Mouse (Mus musculus) skeletal muscle tissue, adult 2 months (tissue): Measurements from ENCODE around the gene Olfr5.
"Not testable (repeated sequence)": the region's sequence is repeated elsewhere in the genome, so short reads cannot be mapped to it uniquely, and the experiment has no call there.

Experiments
- DNase-seq: peaks from one replicate; pipeline ENCODE4 v3.0.0-alpha.2; 2012; ENCODE audit warnings: low read depth, low spot score

Olfr5 gene

GRCm38 (mm10) chr7:6486841-6487240, at the start of gene Olfr5:
Gene Olfr5 (minus strand): TSS chr7:6486941.
- no peak for DNase-seq

DNA sequence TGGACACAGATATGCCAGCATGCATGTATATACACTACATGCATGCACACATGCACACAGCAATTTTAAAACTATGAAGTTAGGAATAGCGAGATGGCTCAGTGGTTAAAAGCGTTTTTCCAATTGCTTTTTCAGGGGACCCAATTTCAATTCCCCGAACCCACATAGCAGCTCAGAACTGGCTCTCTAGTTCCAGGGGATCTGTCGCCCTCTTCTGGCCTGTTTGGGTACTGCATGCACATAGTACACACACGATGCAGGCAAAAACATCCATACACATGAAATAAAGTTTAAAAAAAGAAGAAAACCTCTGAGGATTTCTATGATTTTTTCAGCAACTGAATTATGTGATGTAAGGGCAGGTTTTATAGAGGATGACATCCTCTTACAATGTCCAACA, 39.4 kb upstream of the Olfr5 start:
- no peak for DNase-seq

- no peak for DNase-seq
Observed at GRCm38 (mm10) chr7:6525001-6525400, 38.3 kb upstream of the Olfr5 start.

- no peak for DNase-seq
Observed at GRCm38 (mm10) chr7:6522850-6523249, 36.1 kb upstream of the Olfr5 start, which contains the start of gene Olfr1349. Gene Olfr1349 (minus strand): TSS chr7:6522950.

GRCm38 (mm10) chr7:6521666-6522065, 34.9 kb upstream of the Olfr5 start:
- DNase-seq = no peak

GRCm38 (mm10) chr7:6508648-6509047, 21.9 kb upstream of the Olfr5 start, which contains the start of gene Olfr1348:
Gene Olfr1348 (minus strand): TSS chr7:6508748.
- no peak for DNase-seq

DNA sequence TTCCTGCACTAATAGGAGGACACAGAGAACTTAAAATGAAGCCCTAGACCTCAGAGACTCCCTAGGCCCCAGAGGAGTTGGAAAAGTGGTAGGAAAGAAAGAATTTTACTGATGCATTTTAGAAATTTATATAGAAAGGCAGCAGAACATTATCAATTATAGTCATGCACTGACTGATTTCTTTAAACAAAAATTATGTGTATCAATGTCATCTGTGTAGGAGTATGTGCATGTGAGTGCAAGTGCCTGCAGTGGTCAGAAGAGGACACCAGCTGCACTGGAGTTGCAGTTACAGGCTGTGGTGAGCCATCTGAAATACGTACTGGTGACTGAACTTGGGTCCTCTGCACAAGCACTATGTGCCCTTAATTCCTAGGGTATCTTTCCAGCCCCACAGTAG, 12.9 kb upstream of the Olfr5 start, which contains the start of gene Olfr1347:
Gene Olfr1347, minus strand, starts transcription at position 101 of the 400 bp plus-strand sequence.
- no peak for DNase-seq

DNA sequence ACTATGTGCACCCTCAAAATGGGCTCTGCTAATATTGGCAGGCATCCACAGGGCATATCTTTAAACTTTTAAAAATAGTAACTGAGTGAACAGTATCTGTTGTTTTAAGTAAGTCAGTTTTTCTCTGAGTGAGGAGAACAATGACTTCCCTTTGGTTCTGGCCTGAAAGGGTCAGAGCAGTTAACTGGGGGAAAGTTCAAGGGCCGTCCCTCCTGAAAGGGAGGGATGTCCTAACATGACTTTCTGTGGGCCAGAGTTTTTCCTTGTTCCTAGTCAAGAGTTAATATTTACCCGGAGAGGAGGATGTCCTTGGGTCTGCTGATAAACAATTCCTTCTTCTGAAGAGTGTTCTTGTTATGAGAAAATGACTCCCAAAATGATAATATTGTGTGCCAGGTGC, 9.1 kb downstream of the Olfr5 start:
- not testable (repeated sequence) for DNase-seq

- DNase-seq = no peak
Observed at GRCm38 (mm10) chr7:6466951-6467350, 19.8 kb downstream of the Olfr5 start, which contains the start of gene Olfr1346. Gene Olfr1346 (plus strand): TSS chr7:6467101.

DNA sequence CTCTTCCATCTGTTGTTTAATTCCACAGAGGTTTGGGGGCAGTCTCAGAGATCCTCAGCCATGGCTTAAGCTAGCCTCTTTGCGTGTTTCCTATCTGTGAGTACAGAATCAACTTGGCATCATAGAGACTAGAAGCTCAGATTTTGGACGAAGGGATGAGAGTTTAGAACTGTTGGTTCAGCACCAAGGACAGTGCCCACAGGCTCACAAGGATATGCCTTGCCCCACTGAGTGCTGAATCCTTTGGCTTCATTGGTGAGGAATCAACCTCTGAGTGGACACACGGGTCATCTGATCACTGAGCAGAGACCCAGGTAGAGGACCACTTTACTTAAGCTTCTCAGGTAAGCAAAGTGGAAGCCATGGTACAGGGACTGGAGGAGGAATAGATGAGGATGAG, 30.3 kb downstream of the Olfr5 start:
- DNase-seq = no peak

DNA sequence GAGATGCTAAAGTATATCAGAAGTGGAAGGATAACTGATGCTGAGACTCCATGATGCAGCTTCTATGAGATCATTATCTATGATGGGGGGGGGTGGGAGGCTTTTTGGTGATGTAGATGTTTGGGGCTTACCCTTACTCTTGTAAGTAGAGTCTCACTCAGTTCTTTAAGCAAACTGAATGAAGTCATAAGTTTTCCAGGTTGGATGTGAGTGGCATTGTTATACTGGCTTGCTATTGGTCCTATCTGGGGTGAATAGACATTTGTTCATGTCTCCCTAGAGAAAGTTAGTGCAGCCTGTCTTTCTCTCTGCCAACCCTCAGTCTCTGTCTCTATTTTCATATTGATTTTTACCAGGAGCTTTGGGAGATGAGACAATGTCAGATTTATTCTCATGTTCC, 30.9 kb downstream of the Olfr5 start, which contains the start of gene Olfr1336:
Gene Olfr1336, plus strand, starts transcription at position 301 of the 400 bp plus-strand sequence.
- no peak for DNase-seq

- no peak for DNase-seq
Observed at GRCm38 (mm10) chr7:6447771-6448170, 39.0 kb downstream of the Olfr5 start.

GRCm38 (mm10) chr7:6441173-6441572, 45.6 kb downstream of the Olfr5 start:
- no peak for DNase-seq

DNA sequence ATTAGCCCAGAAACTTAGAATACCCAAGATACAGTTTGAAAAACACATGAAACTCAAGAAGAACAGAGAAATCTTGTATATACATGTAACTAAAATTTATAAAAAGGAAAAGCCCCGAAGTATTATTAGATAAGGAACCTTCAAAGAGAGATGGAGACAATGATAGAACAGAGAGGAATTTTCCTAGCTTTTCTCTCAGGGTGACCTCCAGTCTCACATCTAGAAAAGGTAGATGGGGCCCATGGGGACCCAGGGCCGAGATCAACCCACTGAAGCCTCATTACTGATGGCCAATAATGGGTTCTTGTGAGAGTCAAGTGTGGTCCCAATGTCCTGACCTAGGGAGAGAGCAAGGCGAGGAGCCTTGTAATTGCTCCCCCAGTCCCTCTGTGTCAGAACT, 48.4 kb downstream of the Olfr5 start, which contains the start of gene Olfr1344:
Gene Olfr1344, plus strand, starts transcription at position 301 of the 400 bp plus-strand sequence.
- no peak for DNase-seq

GRCm38 (mm10) chr7:6430342-6430741, 56.4 kb downstream of the Olfr5 start:
- DNase-seq = peak; percentile 5

DNA sequence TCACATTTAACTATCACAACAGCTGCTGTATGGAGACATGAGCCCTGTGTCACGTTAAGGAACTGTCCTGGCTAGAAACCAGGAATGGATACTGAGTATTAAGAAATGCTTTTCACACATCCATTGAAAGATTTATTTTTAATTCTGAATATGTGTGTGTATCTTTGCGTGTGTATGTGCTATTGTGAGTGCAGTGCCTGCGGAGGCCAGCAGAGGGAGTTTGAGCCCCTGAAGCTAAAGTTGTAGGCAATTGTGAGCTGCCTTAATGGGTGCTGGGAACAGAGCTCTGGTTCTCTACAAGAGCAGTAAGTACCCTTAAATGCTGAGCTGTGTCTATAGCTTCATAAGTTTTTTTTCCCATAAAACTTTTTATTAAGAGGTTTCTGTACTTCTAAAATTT, 57.4 kb downstream of the Olfr5 start:
- DNase-seq = no peak
